ENCODE assay signal across 12 mouse cellular contexts in the genomic region with DNA sequence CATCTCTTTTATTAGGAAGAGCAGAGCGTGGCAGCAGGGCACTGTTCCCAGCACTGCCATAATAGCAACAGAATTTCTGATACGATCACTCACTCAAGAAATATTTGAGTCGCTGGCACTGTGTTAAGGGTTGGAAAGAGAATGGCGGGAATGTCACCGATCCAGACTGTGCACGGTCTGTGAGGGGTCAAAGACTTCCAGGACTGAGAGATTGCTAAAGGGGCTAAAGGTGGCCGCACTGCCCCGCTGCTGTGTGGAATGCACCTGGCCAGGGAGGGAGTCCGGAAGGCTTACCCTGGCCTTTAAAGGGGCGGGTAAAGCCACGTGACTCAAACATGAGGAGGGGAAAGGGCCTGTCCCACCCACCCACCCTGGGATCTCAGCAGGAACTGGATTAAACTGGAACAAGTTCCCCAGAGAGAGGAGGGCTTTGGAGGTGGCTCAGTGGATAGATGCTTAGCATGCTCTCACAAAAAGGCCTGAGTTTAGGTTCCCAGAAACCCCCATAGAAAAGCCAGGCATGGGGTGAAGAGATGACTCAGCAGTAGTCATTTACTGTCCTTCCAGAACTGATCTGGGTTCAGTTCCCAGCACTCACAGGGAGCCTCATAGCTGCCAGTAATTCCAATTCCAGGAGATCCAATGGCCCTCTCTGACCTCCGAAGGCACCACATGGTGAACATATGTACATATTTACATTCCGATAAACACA. TPM values are rescaled to one million over a fixed set of nuclear protein-coding genes. Genes with fewer than 3 reads are reported as not detected.
DNase-seq lines count a peak whose midpoint lies in the region; ATAC-seq lines count a peak whose summit lies in the region.
"Had no signal": no experiment of that assay in that cellular context is flagged by ENCODE, and none has a peak within 500 bp of the region (broad histone marks: within the 10 kb centered on the region; RNA-seq: fewer than 3 reads in every experiment).

No protein-coding gene starts in this region.

- H3K36me3 ChIP-seq in heart, embryonic 12.5 days, result no peaks in the 10 kb centered on the region

- H3K9ac ChIP-seq in heart, embryonic 12.5 days, result no peak overlapping the region

- peak overlapping the region; percentile 22; the same call in 1 of the 2 replicates for H3K27ac ChIP-seq in heart, embryonic 12.5 days (ENCODE audit: poor library complexity, severe bottlenecking)
- H3K27ac ChIP-seq: hindbrain, postnatal 0 days had no signal

- peaks cover 10% of the 10 kb centered on the region; the same call in 1 of the 2 replicates for H3K9me3 ChIP-seq in heart, embryonic 12.5 days (replicated peaks)

- DNase-seq in heart, adult 8-10 months (ENCODE audit: low spot score), result no peak
- DNase-seq in urinary bladder, postnatal 14 days (ENCODE audit: low spot score), result peak; percentile 59
- no peak for DNase-seq in urinary bladder, adult 2 months (ENCODE audit: low spot score)
- peak; percentile 65 for DNase-seq in kidney, postnatal 14 days
- no peak for DNase-seq in frontal cortex, adult 2 months (ENCODE audit: extremely low spot score in 1 of 2, low spot score in 1 of 2)
- no peak for DNase-seq in right cerebral cortex, adult 18-20 months
- no peak for DNase-seq in gastrocnemius, postnatal 25 days
- DNase-seq: cerebellum, postnatal 25 days; gastrocnemius, postnatal 10 days had no signal

- H3K27me3 ChIP-seq in heart, embryonic 12.5 days (replicated peaks), result no peaks in the 10 kb centered on the region

- ATAC-seq in heart, embryonic 12.5 days (ENCODE audit: insufficient number of reproducible peaks, low FRiP score), result no peak
- ATAC-seq: hindbrain, postnatal 0 days had no signal

- peaks cover 26% of the 10 kb centered on the region for H3K4me1 ChIP-seq in heart, embryonic 12.5 days (replicated peaks)

- H3K4me3 ChIP-seq in heart, embryonic 12.5 days, result no peak overlapping the region
- H3K4me3 ChIP-seq: erythroblast, embryonic 14.5 days had no signal

- H3K4me2 ChIP-seq in heart, embryonic 12.5 days, result no peak overlapping the region

- WGBS in heart, embryonic 12.5 days, result 24% methylated on average over 13 of the region's 13 CpGs

RNA-seq across cellular contexts. Expression of a gene that starts 22.2 kb away (rescaled TPM):
- polyA plus RNA-seq in heart, embryonic 12.5 days (2016; fragmentation: Nextera tagmentation; extraction: Ambion mirVana), result 13.0 and 13.2 TPM in 2 replicates
- 1 to 10 TPM; 2.3 to 2.9 (median 2.5) TPM for total RNA-seq in heart, adult 8-10 months (2022)
- 6.3 and 8.3 TPM in 2 replicates for polyA plus RNA-seq in urinary bladder, adult 2 months (2012; rRNA removed)
- polyA plus RNA-seq in frontal cortex, adult 2 months (2012; rRNA removed), result 3.9 and 4.1 TPM in 2 replicates
- total RNA-seq in gastrocnemius, postnatal 25 days (2021), result under 1 TPM; 0.43 to 0.62 TPM

RNA-seq across cellular contexts. Expression of a gene that starts 48.2 kb away (rescaled TPM):
- 1.3 and 1.5 TPM in 2 replicates for polyA plus RNA-seq in heart, embryonic 12.5 days (2016; fragmentation: Nextera tagmentation; extraction: Ambion mirVana)
- under 1 TPM; 0.25 to 0.66 (median 0.53) TPM for total RNA-seq in heart, adult 8-10 months (2022)
- polyA plus RNA-seq in urinary bladder, adult 2 months (2012; rRNA removed), result 8.4 and 10.6 TPM in 2 replicates
- polyA plus RNA-seq in frontal cortex, adult 2 months (2012; rRNA removed), result 1.2 and 1.3 TPM in 2 replicates
- 1 to 10 TPM in 1 of 2 experiments, under 1 TPM in 1; 0.75 to 1.5 TPM for total RNA-seq in gastrocnemius, postnatal 25 days (2021)

Comparison
In these comparisons a context has a peak if more than half of its experiments do, and no peak if none do; other contexts are left out.
1. DNase-seq: peak in urinary bladder, postnatal 14 days (single experiment) and kidney, postnatal 14 days (single experiment); none in heart, adult 8-10 months (single experiment), urinary bladder, adult 2 months (single experiment), frontal cortex, adult 2 months (0 of 2), right cerebral cortex, adult 18-20 months (single experiment) and gastrocnemius, postnatal 25 days (single experiment).